20 mouse cellular contexts compared by ENCODE assay signal in the genomic region with DNA sequence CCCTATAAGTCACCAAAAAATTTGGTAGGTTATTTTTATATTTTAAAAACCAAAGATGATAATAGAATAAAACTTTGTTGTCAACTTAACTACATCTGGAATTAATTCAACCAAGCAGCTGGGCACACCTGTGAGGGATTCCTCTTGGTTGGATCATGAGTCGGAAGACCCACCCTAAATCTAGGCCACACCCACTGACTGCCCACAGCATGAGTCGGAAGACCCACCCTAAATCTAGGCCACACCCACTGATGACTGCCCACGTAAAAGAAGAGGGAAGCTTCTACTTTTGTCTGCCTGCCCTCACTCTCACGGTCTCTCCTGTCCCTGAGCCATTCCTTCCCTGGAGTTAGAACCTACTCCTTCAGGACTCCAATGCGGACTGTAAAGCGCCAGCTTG. TPM values are rescaled to one million over a fixed set of nuclear protein-coding genes. Genes with fewer than 3 reads are reported as not detected.
DNase-seq lines count a peak whose midpoint lies in the region; ATAC-seq and TF ChIP-seq lines count a peak whose summit lies in the region.
"Had no signal": no experiment of that assay in that cellular context is flagged by ENCODE, and none has a peak within 500 bp of the region (broad histone marks: within the 10 kb centered on the region; RNA-seq: fewer than 3 reads in every experiment).

No protein-coding gene starts in this region.

- H3K4me3 ChIP-seq in testis, adult 2 months (ENCODE audit: control insufficient read depth, low read depth, low read length), result peak overlapping the region; percentile 22; the same call in 1 of the 2 replicates
- no peak overlapping the region for H3K4me3 ChIP-seq in liver, embryonic 11.5 days (ENCODE audit: low read depth, low read length)
- H3K4me3 ChIP-seq: forebrain, embryonic 13.5 days; gastrocnemius, adult 2 months; hindbrain, embryonic 13.5 days; intestine, embryonic 15.5 days; midbrain, embryonic 10.5 days had no signal

- H3K9me3 ChIP-seq in liver, embryonic 11.5 days (ENCODE audit: control insufficient read depth, low read length), result no peaks in the 10 kb centered on the region
- H3K9me3 ChIP-seq: forebrain, embryonic 13.5 days; hindbrain, embryonic 13.5 days; intestine, embryonic 15.5 days; midbrain, embryonic 10.5 days had no signal

- whole genome bisulfite sequencing in liver, embryonic 11.5 days, result 63% methylated on average over 6 of the region's 6 CpGs

- peak; percentile 61 for ATAC-seq in liver, embryonic 11.5 days (replicated peaks; ENCODE audit: low FRiP score)
- ATAC-seq in megakaryocyte-erythroid progenitor cell, adult 5-6 weeks (replicated peaks; ENCODE audit: low FRiP score, low TSS enrichment, poor library complexity, severe bottlenecking), result no peak
- ATAC-seq: activated CD4-positive, CD25-positive, alpha-beta regulatory T cell, adult 4 months; forebrain, embryonic 13.5 days; intestine, embryonic 15.5 days had no signal

- no peak for DNase-seq in testis, postnatal 10 days (ENCODE audit: low spot score)
- DNase-seq in NIH3T3 (ENCODE audit: low read depth), result peak; percentile 30
- no peak for DNase-seq in liver, embryonic 11.5 days (ENCODE audit: low spot score)
- DNase-seq in cerebellum, postnatal 36 days, result no peak
- DNase-seq in layer of hippocampus, adult 18-20 months (ENCODE audit: low spot score in 2 of 2), result no peak
- DNase-seq: cerebellum, adult 11-12 months; gastrocnemius, adult 2 months; heart, adult 11 months; layer of hippocampus, adult 9-11 months; lung, postnatal 14 days; right cerebral cortex, adult 18-20 months; spleen, adult 18-20 months had no signal

- H3K27me3 ChIP-seq in testis, adult 2 months (ENCODE audit: control insufficient read depth, insufficient read depth, low read length), result no peaks in the 10 kb centered on the region
- H3K27me3 ChIP-seq in liver, embryonic 11.5 days (replicated peaks; ENCODE audit: control insufficient read depth, insufficient read depth, low read length), result no peaks in the 10 kb centered on the region
- H3K27me3 ChIP-seq: forebrain, embryonic 13.5 days; hindbrain, embryonic 13.5 days; intestine, embryonic 15.5 days had no signal

- no peak overlapping the region for H3K27ac ChIP-seq in testis, adult 2 months (ENCODE audit: control insufficient read depth, insufficient read depth, low read depth, low read length)
- H3K27ac ChIP-seq in liver, embryonic 11.5 days (ENCODE audit: low read depth, low read length), result no peak overlapping the region
- H3K27ac ChIP-seq: forebrain, embryonic 13.5 days; gastrocnemius, adult 2 months; hindbrain, embryonic 13.5 days; intestine, embryonic 15.5 days; kidney, postnatal 0 days; midbrain, embryonic 10.5 days had no signal

- peaks cover 3% of the 10 kb centered on the region; the same call in 1 of the 2 replicates for H3K4me1 ChIP-seq in testis, adult 2 months (ENCODE audit: control insufficient read depth, insufficient read depth, low read length)
- peaks cover 11% of the 10 kb centered on the region for H3K4me1 ChIP-seq in liver, embryonic 11.5 days (replicated peaks; ENCODE audit: control insufficient read depth, insufficient read depth, low read length)
- H3K4me1 ChIP-seq: intestine, embryonic 15.5 days had no signal

- H3K4me2 ChIP-seq in liver, embryonic 11.5 days, result no peak overlapping the region
- H3K4me2 ChIP-seq: forebrain, embryonic 13.5 days; hindbrain, embryonic 13.5 days; intestine, embryonic 15.5 days had no signal

- H3K36me3 ChIP-seq in testis, adult 2 months (ENCODE audit: control insufficient read depth, insufficient read depth, low read length), result 0 out of 2 replicates have a peak, but pooled peaks cover 1% of the 10 kb centered on the region
- peaks cover 19% of the 10 kb centered on the region for H3K36me3 ChIP-seq in liver, embryonic 11.5 days (ENCODE audit: control insufficient read depth, insufficient read depth, low read length)

- no peak for TF ChIP-seq CTCF in testis, adult 2 months (IDR thresholded peaks at IDR 0.05; ENCODE audit: control insufficient read depth, insufficient read depth, insufficient replicate concordance, low read depth, low read length)

- TF ChIP-seq POLR2A in testis, adult 2 months (IDR thresholded peaks at IDR 0.05; ENCODE audit: control insufficient read depth, low read depth, low read length), result no peak

- no peak overlapping the region for H3K9ac ChIP-seq in liver, embryonic 11.5 days (ENCODE audit: low read depth, low read length)
- H3K9ac ChIP-seq: forebrain, embryonic 13.5 days; hindbrain, embryonic 13.5 days; intestine, embryonic 15.5 days had no signal

RNA-seq across cellular contexts. Expression of a gene that starts 36.8 kb away (rescaled TPM):
- 302 and 308 TPM in 2 replicates for polyA plus RNA-seq in testis, adult 2 months (2012; rRNA removed)
- polyA plus RNA-seq in liver, embryonic 11.5 days (2014; fragmentation: Nextera tagmentation; extraction: Ambion mirVana), result 9.4 and 10.7 TPM in 2 replicates
- total RNA-seq in megakaryocyte-erythroid progenitor cell, adult 5-6 weeks (2014; fragmentation: Nextera tagmentation), result 14.2 and 20.2 TPM in 2 replicates
- total RNA-seq in megakaryocyte-erythroid progenitor cell, adult 5-6 weeks (2017), result 6.7 and 10.7 TPM in 2 replicates
- 10 to 100 TPM; 45.9 to 48.2 TPM for total RNA-seq in layer of hippocampus, adult 18-20 months (2021)

RNA-seq across cellular contexts. Expression of a gene that starts 39.9 kb away (rescaled TPM):
- 15.1 and 16.9 TPM in 2 replicates for polyA plus RNA-seq in testis, adult 2 months (2012; rRNA removed)
- polyA plus RNA-seq in liver, embryonic 11.5 days (2014; fragmentation: Nextera tagmentation; extraction: Ambion mirVana), result 29.9 and 32.7 TPM in 2 replicates
- total RNA-seq in megakaryocyte-erythroid progenitor cell, adult 5-6 weeks (2014; fragmentation: Nextera tagmentation), result 31.4 and 49.2 TPM in 2 replicates
- total RNA-seq in megakaryocyte-erythroid progenitor cell, adult 5-6 weeks (2017), result 29.8 and 38.6 TPM in 2 replicates
- 10 to 100 TPM; 26.3 to 28.4 TPM for total RNA-seq in layer of hippocampus, adult 18-20 months (2021)
